ENCODE assay signal across 12 mouse cellular contexts in genomic region chr16:43080403-43080802, GRCm38 (mm10).
DNase-seq lines count a peak whose midpoint lies in the region; ATAC-seq and TF ChIP-seq lines count a peak whose summit lies in the region.
"Had no signal": no experiment of that assay in that cellular context is flagged by ENCODE, and none has a peak within 500 bp of the region (broad histone marks: within the 10 kb centered on the region; RNA-seq: fewer than 3 reads in every experiment).

No protein-coding gene starts in this region.

- no peaks in the 10 kb centered on the region for H3K36me3 ChIP-seq in liver, embryonic 16.5 days (ENCODE audit: control insufficient read depth, insufficient read depth)
- H3K36me3 ChIP-seq in liver, embryonic 12.5 days = no peaks in the 10 kb centered on the region
- H3K36me3 ChIP-seq: embryonic facial prominence, embryonic 13.5 days; hindbrain, embryonic 10.5 days; stomach, embryonic 15.5 days had no signal

- no peaks in the 10 kb centered on the region for H3K27me3 ChIP-seq in liver, embryonic 16.5 days (ENCODE audit: control insufficient read depth, insufficient read depth, low read depth, low read length)
- H3K27me3 ChIP-seq in liver, embryonic 12.5 days (replicated peaks) = no peaks in the 10 kb centered on the region
- H3K27me3 ChIP-seq: embryonic facial prominence, embryonic 13.5 days; stomach, embryonic 15.5 days had no signal

- peak overlapping the region; percentile 56 for H3K27ac ChIP-seq in gastrocnemius, adult 2 months
- H3K27ac ChIP-seq in liver, embryonic 16.5 days (ENCODE audit: low read length) = no peak overlapping the region
- no peak overlapping the region for H3K27ac ChIP-seq in liver, embryonic 12.5 days
- H3K27ac ChIP-seq: embryonic facial prominence, embryonic 13.5 days; hindbrain, embryonic 10.5 days; stomach, embryonic 15.5 days had no signal

- peak; percentile 34 for DNase-seq in gastrocnemius, adult 2 months
- DNase-seq in gastrocnemius, adult 8-10 months (ENCODE audit: low spot score in 2 of 2) = no peak
- DNase-seq in cerebellum, postnatal 10 days = peak; percentile 75 to 78
- DNase-seq in retina, adult 2 months (ENCODE audit: low read depth, low spot score) = peak; percentile 6
- no peak for DNase-seq in B cell, adult 2 months
- DNase-seq in urinary bladder, postnatal 4 days (ENCODE audit: low spot score in 2 of 2) = no peak
- DNase-seq: lung, postnatal 4 days had no signal

- ATAC-seq in liver, embryonic 16.5 days (ENCODE audit: low read depth) = 0 out of 2 replicates have a peak, but pooled peaks have one; percentile 35
- no peak for ATAC-seq in liver, embryonic 12.5 days

- H3K9me3 ChIP-seq in liver, embryonic 16.5 days (replicated peaks; ENCODE audit: control insufficient read depth, low read length) = no peaks in the 10 kb centered on the region
- no peaks in the 10 kb centered on the region for H3K9me3 ChIP-seq in liver, embryonic 12.5 days (replicated peaks)
- H3K9me3 ChIP-seq: embryonic facial prominence, embryonic 13.5 days; hindbrain, embryonic 10.5 days; stomach, embryonic 15.5 days had no signal

- H3K4me3 ChIP-seq in gastrocnemius, adult 2 months = no peak overlapping the region
- H3K4me3 ChIP-seq in liver, embryonic 16.5 days (ENCODE audit: low read depth, low read length) = no peak overlapping the region
- no peak overlapping the region for H3K4me3 ChIP-seq in liver, embryonic 12.5 days
- H3K4me3 ChIP-seq: embryonic facial prominence, embryonic 13.5 days; hindbrain, embryonic 10.5 days; stomach, embryonic 15.5 days had no signal

- H3K9ac ChIP-seq in liver, embryonic 16.5 days (ENCODE audit: low read depth, low read length) = no peak overlapping the region
- no peak overlapping the region for H3K9ac ChIP-seq in liver, embryonic 12.5 days
- H3K9ac ChIP-seq: embryonic facial prominence, embryonic 13.5 days; stomach, embryonic 15.5 days had no signal

- no peak overlapping the region for H3K4me2 ChIP-seq in liver, embryonic 16.5 days (ENCODE audit: low read depth, low read length)
- no peak overlapping the region for H3K4me2 ChIP-seq in liver, embryonic 12.5 days
- H3K4me2 ChIP-seq: embryonic facial prominence, embryonic 13.5 days; stomach, embryonic 15.5 days had no signal

- 50% methylated on average over 2 of the region's 2 CpGs for WGBS in liver, embryonic 16.5 days (ENCODE audit: insufficient replicate concordance)
- WGBS in liver, embryonic 12.5 days (ENCODE audit: insufficient replicate concordance) = 72% methylated on average over 2 of the region's 2 CpGs

- intact Hi-C loops in gastrocnemius, adult 2 months (cut with DNase I) = no loop called here

- no peak for TF ChIP-seq CTCF in gastrocnemius, adult 2 months (IDR thresholded peaks at IDR 0.05)

- no peaks in the 10 kb centered on the region; the same call in 1 of the 2 replicates for H3K4me1 ChIP-seq in liver, embryonic 16.5 days (ENCODE audit: control insufficient read depth, low read depth, low read length)
- no peaks in the 10 kb centered on the region for H3K4me1 ChIP-seq in liver, embryonic 12.5 days
- H3K4me1 ChIP-seq: embryonic facial prominence, embryonic 13.5 days; hindbrain, embryonic 10.5 days; stomach, embryonic 15.5 days had no signal

Comparison
In these comparisons a context has a peak if more than half of its experiments do, and no peak if none do; other contexts are left out.
1. DNase-seq: peak in gastrocnemius, adult 2 months (single experiment), cerebellum, postnatal 10 days (2 of 2) and retina, adult 2 months (single experiment); none in gastrocnemius, adult 8-10 months (0 of 2), B cell, adult 2 months (0 of 2) and urinary bladder, postnatal 4 days (0 of 2).